ENCODE assay signal across 7 mouse cellular contexts in the genomic region with DNA sequence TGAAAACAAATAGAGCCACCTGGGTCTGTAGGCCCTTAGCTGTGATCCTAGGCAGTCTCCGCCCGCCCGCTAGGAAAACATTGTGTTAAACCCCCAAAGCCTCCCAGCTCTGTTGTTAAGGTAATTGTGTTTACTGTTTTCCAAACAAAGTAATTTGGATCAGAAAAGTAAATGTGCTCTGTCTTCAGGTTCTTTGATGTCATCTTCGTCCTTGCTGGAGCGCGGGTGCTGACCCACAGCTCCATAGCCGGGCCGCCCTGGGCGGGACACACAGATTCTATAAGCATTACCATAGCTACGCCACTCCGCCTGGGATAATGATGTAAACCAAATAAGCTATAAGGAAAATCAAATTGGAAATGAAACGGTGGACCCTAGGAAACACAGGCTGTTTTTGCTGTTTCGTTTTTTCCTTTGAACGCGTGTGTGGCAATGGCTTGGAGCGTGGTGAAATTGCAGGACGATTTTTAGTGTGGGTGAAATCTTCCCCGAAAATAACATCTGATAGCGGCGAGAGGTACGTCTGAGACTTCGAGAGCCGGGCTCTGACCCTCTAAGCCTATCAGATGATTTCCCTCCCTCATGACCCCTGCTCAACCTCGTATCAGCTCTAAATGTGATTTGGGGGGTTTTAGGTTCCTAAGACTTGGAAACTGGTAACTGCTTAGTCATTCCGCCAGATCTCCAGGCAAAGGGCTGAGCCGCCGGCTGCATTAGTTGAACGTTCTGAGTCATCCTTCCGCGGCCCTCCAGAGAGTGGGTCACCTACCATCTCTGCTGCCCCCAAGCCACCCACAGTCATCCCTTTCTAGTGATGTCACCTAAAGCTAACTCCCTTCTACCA. TPM values are rescaled to one million over a fixed set of nuclear protein-coding genes. Genes with fewer than 3 reads are reported as not detected.
DNase-seq lines count a peak whose midpoint lies in the region; ATAC-seq lines count a peak whose summit lies in the region.

No protein-coding gene starts in this region.

- H3K36me3 ChIP-seq in megakaryocyte, embryonic 14.5 days (replicated peaks; ENCODE audit: low read length) = no peaks in the 10 kb centered on the region
- no peaks in the 10 kb centered on the region for H3K36me3 ChIP-seq in limb, embryonic 15.5 days

- peaks cover 27% of the 10 kb centered on the region for H3K27me3 ChIP-seq in megakaryocyte, embryonic 14.5 days (replicated peaks)
- peaks cover 10% of the 10 kb centered on the region; the same call in 1 of the 2 replicates for H3K27me3 ChIP-seq in limb, embryonic 15.5 days

- peak; percentile 66 to 69 for DNase-seq in adrenal gland, postnatal 36 days
- DNase-seq in frontal cortex, postnatal 36 days (ENCODE audit: low spot score in 2 of 2) = peak; percentile 43 to 55
- peak; percentile 38 for DNase-seq in right cerebral cortex, postnatal 25 days
- DNase-seq in urinary bladder, postnatal 10 days (ENCODE audit: low spot score) = no peak

- H3K4me1 ChIP-seq in megakaryocyte, embryonic 14.5 days = peaks cover 10% of the 10 kb centered on the region
- H3K4me1 ChIP-seq in limb, embryonic 15.5 days = peaks cover 7% of the 10 kb centered on the region; the same call in 1 of the 2 replicates

- no peak for ATAC-seq in megakaryocyte, adult 5-6 weeks (ENCODE audit: poor library complexity, severe bottlenecking)
- ATAC-seq in limb, embryonic 15.5 days (ENCODE audit: insufficient number of reproducible peaks, low FRiP score, low TSS enrichment, low read depth) = no peak

- H3K27ac ChIP-seq in limb, embryonic 15.5 days = no peak overlapping the region

- H3K4me2 ChIP-seq in limb, embryonic 15.5 days = peak overlapping the region; percentile 53

- peaks cover 4% of the 10 kb centered on the region; the same call in 1 of the 2 replicates for H3K9me3 ChIP-seq in megakaryocyte, embryonic 14.5 days
- no peaks in the 10 kb centered on the region for H3K9me3 ChIP-seq in limb, embryonic 15.5 days

- H3K4me3 ChIP-seq in megakaryocyte, embryonic 14.5 days (replicated peaks) = peak overlapping the region; percentile 48
- H3K4me3 ChIP-seq in limb, embryonic 15.5 days = peak overlapping the region; percentile 32

- no peak overlapping the region for H3K9ac ChIP-seq in limb, embryonic 15.5 days

- WGBS in limb, embryonic 15.5 days = 11% methylated on average over 30 of the region's 30 CpGs

RNA-seq across cellular contexts. Expression of gene Lef1, which starts 25.3 kb away (rescaled TPM):
- 0.87 TPM in 1 of 2 replicates, not detected in the other for polyA plus RNA-seq in megakaryocyte, embryonic 14.5 days (2012; ENCODE audit: insufficient read depth, low replicate concordance)
- total RNA-seq in megakaryocyte, adult 5-6 weeks (2015) = 1.5 and 1.6 TPM in 2 replicates
- total RNA-seq in megakaryocyte, adult 5-6 weeks (2017) = 0.66 and 1.1 TPM in 2 replicates
- total RNA-seq in adrenal gland, postnatal 36 days (2021) = 10 to 100 TPM; 10.5 to 14.2 TPM
- 36.5 and 37.1 TPM in 2 replicates for polyA plus RNA-seq in limb, embryonic 15.5 days (2015; fragmentation: Nextera tagmentation; extraction: Ambion mirVana)

Comparison
In these comparisons a context has a peak if more than half of its experiments do, and no peak if none do; other contexts are left out.
1. RNA of gene Lef1, which starts 25.3 kb away (total RNA-seq): 10.5 to 14.2 TPM in adrenal gland, postnatal 36 days; 0.66 to 1.6 TPM in megakaryocyte, adult 5-6 weeks; every median in the first group is over 4 times any median in the second.